Mouse (Mus musculus) layer of hippocampus, adult 2 months (tissue): ENCODE measurements around the gene Sec61b. TPM values are rescaled to one million over a fixed set of nuclear protein-coding genes. Genes with fewer than 3 reads are reported as not detected.

Experiments
- DNase-seq, 2 experiments: peaks; one replicate each; pipeline ENCODE4 v3.0.0; 2022; ENCODE audit warnings: low spot score in 2 of 2
- H3K27ac ChIP-seq: fragments of 200-600 bp; 2 replicates; pipeline ENCODE4 v1.8.1; 2022
- H3K4me3 ChIP-seq: fragments of 200-600 bp; 2 replicates; pipeline ENCODE4 v1.8.1; 2022; ENCODE audit warnings: mild to moderate bottlenecking
- CTCF ChIP-seq: fragments of 200-600 bp; conservative IDR thresholded peaks from 2 replicates; pipeline ENCODE4 v1.8.1; 2022; ENCODE audit warnings: antibody characterized with exemption, mild to moderate bottlenecking, moderate library complexity
- total RNA-seq, 2 experiments: library from RNA; stranded (reverse); gene quantifications; 2 replicates each; pipeline ENCODE4 v1.2.3; 2021

Gene Sec61b
- total RNA-seq, 2 experiments from 2014 or later, result 47.2 to 53.3 TPM

DNA sequence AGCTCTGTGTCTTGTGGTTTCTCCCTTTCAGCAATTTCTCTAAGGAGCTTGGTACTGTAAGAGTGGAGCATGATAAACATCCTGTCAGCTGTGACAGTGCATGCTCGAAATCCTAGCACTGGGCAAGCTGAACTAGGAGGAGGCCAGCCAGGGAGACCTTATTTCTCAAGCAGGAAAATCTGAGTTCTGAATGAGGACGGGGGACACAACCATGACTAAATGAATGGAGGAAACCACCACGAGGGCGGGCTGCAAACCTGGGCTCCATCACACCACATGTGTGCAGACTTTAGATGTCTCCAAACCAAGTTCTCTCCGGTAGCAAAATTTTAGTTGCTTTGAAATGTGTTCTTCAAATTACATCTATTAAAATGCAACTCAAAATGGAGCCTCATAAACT, 25.3 kb upstream of the Sec61b start:
- no peak for TF ChIP-seq CTCF
- Histone ChIP-seq H3K27ac (no peak overlapping the region), H3K4me3 (no peak overlapping the region)
- no peak for DNase-seq

- Histone ChIP-seq H3K4me3 (no peak overlapping the region), H3K27ac (no peak overlapping the region)
- DNase-seq, result no peak
- no peak for TF ChIP-seq CTCF
Measured at GRCm38 (mm10) chr4:47449586-47450522, 24.6 kb upstream of the Sec61b start.

GRCm38 (mm10) chr4:47467196-47467595, 7.3 kb upstream of the Sec61b start:
- no peak for TF ChIP-seq CTCF
- Histone ChIP-seq H3K27ac (no peak overlapping the region), H3K4me3 (no peak overlapping the region)
- no peak for DNase-seq

DNA sequence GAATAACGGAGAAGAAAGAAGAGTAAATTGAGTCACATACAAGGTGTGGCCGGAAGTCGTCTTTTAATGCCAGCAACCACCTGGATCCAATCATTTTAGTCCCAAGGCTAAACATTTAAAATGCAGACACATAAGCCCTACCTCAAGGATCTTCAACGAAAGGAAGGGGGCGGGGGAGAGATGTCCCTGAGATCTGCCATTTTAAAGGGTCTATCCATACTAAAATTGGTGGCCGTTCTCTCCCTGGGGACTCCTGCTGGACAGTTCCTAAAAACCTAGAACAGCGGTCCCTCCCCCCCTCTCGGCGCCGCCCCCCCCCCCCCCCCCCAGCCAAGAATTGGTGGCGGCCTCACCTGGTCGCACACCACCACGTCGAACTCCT, 881 bp upstream of the Sec61b start:
- peak overlapping the region; percentile 97 for H3K27ac ChIP-seq
- H3K4me3 ChIP-seq, result peak overlapping the region; percentile 97
- TF ChIP-seq CTCF, result peak; percentile 39
- no peak for DNase-seq

GRCm38 (mm10) chr4:47474730-47475643, 529 bp downstream of the Sec61b start:
- DNase-seq, result peak in 1 of 2 experiments; percentile 10
- TF ChIP-seq CTCF, result no peak
- Histone ChIP-seq H3K27ac (peak overlapping the region; percentile 97), H3K4me3 (peak overlapping the region; percentile 97)

- no peak overlapping the region for H3K4me3 ChIP-seq
- no peak overlapping the region for H3K27ac ChIP-seq
- no peak for DNase-seq
- TF ChIP-seq CTCF, result no peak
Measured at GRCm38 (mm10) chr4:47477539-47477938, 3.1 kb downstream of the Sec61b start.

DNA sequence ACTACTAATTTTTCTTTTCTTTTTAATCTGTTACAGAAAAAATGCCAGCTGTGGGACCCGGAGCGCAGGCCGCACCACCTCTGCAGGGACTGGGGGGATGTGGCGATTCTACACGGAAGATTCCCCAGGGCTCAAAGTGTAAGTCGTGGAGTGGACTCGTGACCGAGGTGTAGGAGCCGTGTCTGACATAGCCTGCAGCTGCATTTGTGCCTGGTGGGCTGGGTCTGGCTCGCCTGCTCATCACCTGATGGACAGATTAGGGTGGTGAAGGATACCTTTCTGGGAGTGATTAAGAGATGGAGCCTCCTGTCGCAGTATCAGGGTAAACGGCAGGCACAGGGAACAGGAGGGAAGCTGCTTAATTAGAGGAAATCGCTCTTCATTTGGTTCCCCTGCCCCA, 5.6 kb downstream of the Sec61b start:
- Histone ChIP-seq H3K4me3 (no peak overlapping the region), H3K27ac (no peak overlapping the region)
- TF ChIP-seq CTCF, result no peak
- no peak for DNase-seq

- no peak for TF ChIP-seq CTCF
- H3K4me3 ChIP-seq, result no peak overlapping the region
- DNase-seq, result no peak
- H3K27ac ChIP-seq, result no peak overlapping the region
Measured at GRCm38 (mm10) chr4:47480576-47480975, 6.1 kb downstream of the Sec61b start.

DNA sequence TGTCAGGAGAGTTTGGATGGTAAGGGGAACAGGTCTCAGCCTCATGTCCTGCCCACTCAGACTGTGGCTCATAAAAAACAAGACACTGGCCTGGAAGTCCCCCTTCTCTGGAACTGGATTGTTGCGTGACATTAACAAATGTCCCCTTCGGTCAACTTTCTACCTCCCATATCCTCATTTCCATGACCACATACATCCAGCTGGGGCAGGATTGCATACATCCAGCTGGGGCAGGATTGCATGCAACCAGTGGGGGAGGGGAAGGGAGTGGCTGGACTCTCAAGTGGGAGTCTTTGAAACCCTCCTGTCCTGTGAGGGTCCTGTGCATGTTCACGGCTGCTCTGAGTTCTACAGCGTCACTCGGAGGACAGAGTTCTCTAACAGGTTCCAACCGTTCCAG, 16.8 kb downstream of the Sec61b start:
- no peak for TF ChIP-seq CTCF
- no peak overlapping the region for H3K27ac ChIP-seq
- no peak overlapping the region for H3K4me3 ChIP-seq
- DNase-seq, result no peak

DNA sequence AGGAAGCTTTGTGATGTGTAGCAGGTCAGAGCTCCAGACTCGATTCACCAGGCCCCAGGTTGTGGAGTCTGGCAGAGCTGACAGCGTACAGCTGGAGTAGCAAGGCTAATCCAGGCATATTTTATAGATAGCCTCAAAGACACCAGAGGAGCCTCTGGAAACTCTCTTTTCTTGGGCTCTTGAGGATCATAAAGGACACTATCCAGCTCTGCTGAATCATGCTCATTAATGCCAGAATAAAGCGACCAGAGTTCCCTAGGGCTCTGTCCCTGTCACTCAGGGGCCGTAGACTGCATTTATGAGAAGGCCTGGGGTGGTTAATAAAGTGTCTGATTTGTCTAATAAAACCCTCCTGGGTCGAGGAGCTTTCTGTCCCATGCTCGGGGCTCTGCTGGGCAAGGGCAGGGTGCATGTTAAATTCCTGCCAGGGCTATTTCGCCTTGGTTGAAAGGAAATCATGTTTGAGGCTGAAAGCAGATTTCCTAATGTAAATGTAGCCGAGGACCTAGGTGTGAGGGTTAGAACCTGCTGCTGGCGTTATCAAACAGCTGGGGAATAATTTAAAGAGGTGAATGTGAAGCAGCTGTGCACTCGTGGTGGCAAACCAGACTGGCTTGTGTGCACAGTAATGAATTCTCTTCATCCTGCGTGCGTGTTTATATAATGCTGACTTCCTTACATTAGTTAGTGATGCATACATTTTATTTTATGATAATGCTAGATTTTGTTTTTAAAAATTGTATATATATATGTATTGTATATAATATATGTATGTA, 18.0 kb downstream of the Sec61b start:
- no peak for DNase-seq
- H3K27ac ChIP-seq, result no peak overlapping the region
- TF ChIP-seq CTCF, result no peak
- no peak overlapping the region for H3K4me3 ChIP-seq

- H3K27ac ChIP-seq, result no peak overlapping the region
- TF ChIP-seq CTCF, result no peak
- DNase-seq, result no peak
- no peak overlapping the region for H3K4me3 ChIP-seq
Measured at GRCm38 (mm10) chr4:47493456-47493855, 19.0 kb downstream of the Sec61b start.

- no peak for DNase-seq
- no peak for TF ChIP-seq CTCF
- Histone ChIP-seq H3K27ac (no peak overlapping the region), H3K4me3 (no peak overlapping the region)
Measured at GRCm38 (mm10) chr4:47494137-47494536, 19.7 kb downstream of the Sec61b start.
